ENCODE assay signal across 8 mouse cellular contexts in genomic region chr2:181600226-181600758, GRCm38 (mm10). TPM values are rescaled to one million over a fixed set of nuclear protein-coding genes. Genes with fewer than 3 reads are reported as not detected.
A peak's percentile ranks its signal among the peaks of the same experiment; 100 is the strongest.
DNase-seq lines count a peak whose midpoint lies in the region; ATAC-seq and TF ChIP-seq lines count a peak whose summit lies in the region.
"Had no signal": no experiment of that assay in that cellular context is flagged by ENCODE, and none has a peak within 500 bp of the region (broad histone marks: within the 10 kb centered on the region; RNA-seq: fewer than 3 reads in every experiment).

No protein-coding gene starts in this region.

- H3K36me3 ChIP-seq in embryonic facial prominence, embryonic 14.5 days (ENCODE audit: control insufficient read depth, insufficient read depth, low read length): no peaks in the 10 kb centered on the region
- peaks cover 1% of the 10 kb centered on the region; the same call in 1 of the 2 replicates for H3K36me3 ChIP-seq in hindbrain, embryonic 16.5 days (ENCODE audit: control insufficient read depth, insufficient read depth, low read length)
- no peaks in the 10 kb centered on the region for H3K36me3 ChIP-seq in myocyte (ENCODE audit: control insufficient read depth, insufficient read depth)

- 62% methylated on average over 6 of the region's 6 CpGs for WGBS in embryonic facial prominence, embryonic 14.5 days
- 71% methylated on average over 6 of the region's 6 CpGs for WGBS in hindbrain, embryonic 16.5 days

- peaks cover 35% of the 10 kb centered on the region for H3K79me2 ChIP-seq in myocyte (ENCODE audit: control insufficient read depth, insufficient read depth)

- peak overlapping the region; percentile 75 for H3K4me2 ChIP-seq in embryonic facial prominence, embryonic 14.5 days (ENCODE audit: low read depth, low read length)
- H3K4me2 ChIP-seq in hindbrain, embryonic 16.5 days (ENCODE audit: low read length): peak overlapping the region; percentile 82
- peak overlapping the region; percentile 89 for H3K4me2 ChIP-seq in myocyte (ENCODE audit: low read depth)

- no peak for ATAC-seq in embryonic facial prominence, embryonic 14.5 days (ENCODE audit: low read depth)
- no peak for ATAC-seq in hindbrain, embryonic 16.5 days
- ATAC-seq in activated CD4-positive, CD25-positive, alpha-beta regulatory T cell, adult 4 months: no peak

- H3K4me3 ChIP-seq in embryonic facial prominence, embryonic 14.5 days (ENCODE audit: low read depth, low read length): peak overlapping the region; percentile 76
- peak overlapping the region; percentile 94 for H3K4me3 ChIP-seq in hindbrain, embryonic 16.5 days (ENCODE audit: low read length)
- H3K4me3 ChIP-seq in myocyte: peak overlapping the region; percentile 87

- peak overlapping the region; percentile 80; the same call in 1 of the 2 replicates for H3K27ac ChIP-seq in embryonic facial prominence, embryonic 14.5 days (replicated peaks; ENCODE audit: low read depth, low read length)
- H3K27ac ChIP-seq in hindbrain, embryonic 16.5 days (ENCODE audit: low read depth, low read length): no peak overlapping the region; the same call in 1 of the 2 replicates

- DNase-seq in left cerebral cortex, postnatal 14 days (ENCODE audit: low spot score in 2 of 2): peak; percentile 31 to 34
- no peak for DNase-seq in left cerebral cortex, postnatal 10 days (ENCODE audit: extremely low spot score in 1 of 2, low spot score in 2 of 2)
- DNase-seq in embryonic facial prominence, embryonic 14.5 days (ENCODE audit: low spot score): no peak
- DNase-seq in thymus, postnatal 36 days: no peak

- peak overlapping the region; percentile 69 for H3ac ChIP-seq in myocyte (ENCODE audit: control insufficient read depth, insufficient read length)

- no peak for TF ChIP-seq POLR2A in myocyte (IDR thresholded peaks at IDR 0.05; ENCODE audit: insufficient read length, low read depth)

- H3K27me3 ChIP-seq in embryonic facial prominence, embryonic 14.5 days (replicated peaks; ENCODE audit: control insufficient read depth, insufficient read depth, low read length): peaks cover 26% of the 10 kb centered on the region
- no peaks in the 10 kb centered on the region for H3K27me3 ChIP-seq in hindbrain, embryonic 16.5 days (replicated peaks; ENCODE audit: control insufficient read depth, insufficient read depth, low read length)
- no peaks in the 10 kb centered on the region for H3K27me3 ChIP-seq in myocyte (ENCODE audit: control insufficient read depth, insufficient read depth, insufficient read length)

- peaks cover 9% of the 10 kb centered on the region for H3K4me1 ChIP-seq in embryonic facial prominence, embryonic 14.5 days (ENCODE audit: control insufficient read depth, insufficient read depth, low read length)
- peaks cover 33% of the 10 kb centered on the region for H3K4me1 ChIP-seq in hindbrain, embryonic 16.5 days (ENCODE audit: control insufficient read depth, insufficient read depth, low read depth, low read length)

- peak overlapping the region; percentile 90 for H3K9ac ChIP-seq in embryonic facial prominence, embryonic 14.5 days (ENCODE audit: low read depth, low read length)
- H3K9ac ChIP-seq in hindbrain, embryonic 16.5 days (ENCODE audit: low read depth, low read length): peak overlapping the region; percentile 66

- intact Hi-C loops in left cerebral cortex, postnatal 14 days (cut with DNase I): no loop called here
- intact Hi-C loops in left cerebral cortex, postnatal 10 days (cut with DNase I): no loop called here

- no peaks in the 10 kb centered on the region for H3K9me3 ChIP-seq in embryonic facial prominence, embryonic 14.5 days (ENCODE audit: control insufficient read depth, low read length)
- H3K9me3 ChIP-seq in hindbrain, embryonic 16.5 days (ENCODE audit: control insufficient read depth, low read length): no peaks in the 10 kb centered on the region

TF ChIP-seq in myocyte, 11 proteins besides CTCF, POLR2A, EP300 and RAD21:
- no peak for TF ChIP-seq E2F4 (IDR thresholded peaks at IDR 0.05; ENCODE audit: insufficient read depth)
- no peak for TF ChIP-seq USF1 (IDR thresholded peaks at IDR 0.05; ENCODE audit: low read depth)
- no peak for TF ChIP-seq REST (IDR thresholded peaks at IDR 0.05; ENCODE audit: insufficient read depth, insufficient read length)
- TF ChIP-seq MYOD1 (IDR thresholded peaks at IDR 0.05; ENCODE audit: control insufficient read depth in 1 of 3, insufficient read length in 2 of 3, low read depth in 2 of 3): no peak
- no peak for TF ChIP-seq CEBPB (IDR thresholded peaks at IDR 0.05; ENCODE audit: insufficient read depth, poor library complexity, severe bottlenecking)
- TF ChIP-seq TCF12 (IDR thresholded peaks at IDR 0.05; ENCODE audit: insufficient read depth, poor library complexity, severe bottlenecking): no peak
- TF ChIP-seq POLR2AphosphoS2 (IDR thresholded peaks at IDR 0.05; ENCODE audit: insufficient read length, low read depth): no peak
- TF ChIP-seq MYOG (IDR thresholded peaks at IDR 0.05; ENCODE audit: control insufficient read depth in 1 of 3, insufficient read depth in 1 of 3, insufficient read length in 2 of 3, low read depth in 2 of 3): no peak
- no peak for TF ChIP-seq SRF (IDR thresholded peaks at IDR 0.05; ENCODE audit: control insufficient read depth, insufficient read length, low read depth)
- no peak for TF ChIP-seq MAX (IDR thresholded peaks at IDR 0.05; ENCODE audit: low read depth)
- TF ChIP-seq TCF3 (IDR thresholded peaks at IDR 0.05; ENCODE audit: insufficient read length, low read depth): no peak

RNA-seq across cellular contexts. Expression of gene Samd10, which starts 1.3 kb away (rescaled TPM):
- total RNA-seq in left cerebral cortex, postnatal 14 days (2021): 10 to 100 TPM; 20.2 to 22.0 TPM
- total RNA-seq in left cerebral cortex, postnatal 10 days (2021): 10 to 100 TPM; 27.1 to 28.8 TPM
- 13.1 and 13.2 TPM in 2 replicates for polyA plus RNA-seq in embryonic facial prominence, embryonic 14.5 days (2014; fragmentation: Nextera tagmentation; extraction: Ambion mirVana)
- polyA plus RNA-seq in hindbrain, embryonic 16.5 days (2015; fragmentation: Nextera tagmentation; extraction: Ambion mirVana): 192 and 201 TPM in 2 replicates
- polyA plus RNA-seq in myocyte (2012; fragmentation: generic; extraction: Trizol): 0.67 TPM
- polyA plus RNA-seq in activated CD4-positive, CD25-positive, alpha-beta regulatory T cell, adult 4 months (2017; shearing (Covaris generic)): 10 to 100 TPM in 1 of 2 experiments, 1 to 10 TPM in 1; 8.7 to 12.5 TPM

RNA-seq across cellular contexts. Expression of gene Zfp512b, which starts 7.7 kb away (rescaled TPM):
- 100 to 1,000 TPM; 112 to 121 TPM for total RNA-seq in left cerebral cortex, postnatal 14 days (2021)
- total RNA-seq in left cerebral cortex, postnatal 10 days (2021): 100 to 1,000 TPM; 139 to 152 TPM
- 42.0 and 46.5 TPM in 2 replicates for polyA plus RNA-seq in embryonic facial prominence, embryonic 14.5 days (2014; fragmentation: Nextera tagmentation; extraction: Ambion mirVana)
- 44.9 and 65.1 TPM in 2 replicates for polyA plus RNA-seq in hindbrain, embryonic 16.5 days (2015; fragmentation: Nextera tagmentation; extraction: Ambion mirVana)
- polyA plus RNA-seq in myocyte (2012; fragmentation: generic; extraction: Trizol): 7.0 TPM
- polyA plus RNA-seq in activated CD4-positive, CD25-positive, alpha-beta regulatory T cell, adult 4 months (2017; shearing (Covaris generic)): 10 to 100 TPM; 20.3 to 26.9 TPM

RNA-seq across cellular contexts. Expression of gene Prpf6, which starts 8.6 kb away (rescaled TPM):
- total RNA-seq in left cerebral cortex, postnatal 14 days (2021): 10 to 100 TPM; 48.3 to 51.3 TPM
- total RNA-seq in left cerebral cortex, postnatal 10 days (2021): 10 to 100 TPM; 44.9 to 48.8 TPM
- polyA plus RNA-seq in embryonic facial prominence, embryonic 14.5 days (2014; fragmentation: Nextera tagmentation; extraction: Ambion mirVana): 57.4 and 61.7 TPM in 2 replicates
- polyA plus RNA-seq in hindbrain, embryonic 16.5 days (2015; fragmentation: Nextera tagmentation; extraction: Ambion mirVana): 57.3 and 63.6 TPM in 2 replicates
- polyA plus RNA-seq in myocyte (2012; fragmentation: generic; extraction: Trizol): 46.0 TPM
- 10 to 100 TPM; 69.3 to 69.5 TPM for polyA plus RNA-seq in activated CD4-positive, CD25-positive, alpha-beta regulatory T cell, adult 4 months (2017; shearing (Covaris generic))

RNA-seq across cellular contexts. Expression of gene Uckl1, which starts 15.6 kb away (rescaled TPM):
- 10 to 100 TPM; 41.2 to 42.9 TPM for total RNA-seq in left cerebral cortex, postnatal 14 days (2021)
- total RNA-seq in left cerebral cortex, postnatal 10 days (2021): 10 to 100 TPM; 34.7 to 53.6 TPM
- polyA plus RNA-seq in embryonic facial prominence, embryonic 14.5 days (2014; fragmentation: Nextera tagmentation; extraction: Ambion mirVana): 45.2 and 49.3 TPM in 2 replicates
- polyA plus RNA-seq in hindbrain, embryonic 16.5 days (2015; fragmentation: Nextera tagmentation; extraction: Ambion mirVana): 58.5 and 59.4 TPM in 2 replicates
- 53.4 TPM for polyA plus RNA-seq in myocyte (2012; fragmentation: generic; extraction: Trizol)
- 100 to 1,000 TPM; 111 to 136 TPM for polyA plus RNA-seq in activated CD4-positive, CD25-positive, alpha-beta regulatory T cell, adult 4 months (2017; shearing (Covaris generic))

RNA-seq across cellular contexts. Expression of gene Gm29797, which starts 56.5 kb away (rescaled TPM):
- under 1 TPM in 1 of 2 experiments, not detected in 1; 0.78 TPM for total RNA-seq in left cerebral cortex, postnatal 14 days (2021)
- under 1 TPM in 1 of 2 experiments, not detected in 1; 0.67 TPM for total RNA-seq in left cerebral cortex, postnatal 10 days (2021)
- 0.47 TPM in 1 of 2 replicates, not detected in the other for polyA plus RNA-seq in embryonic facial prominence, embryonic 14.5 days (2014; fragmentation: Nextera tagmentation; extraction: Ambion mirVana)
- polyA plus RNA-seq in hindbrain, embryonic 16.5 days (2015; fragmentation: Nextera tagmentation; extraction: Ambion mirVana): not detected in 2 replicates
- polyA plus RNA-seq in myocyte (2012; fragmentation: generic; extraction: Trizol): not detected
- not detected for polyA plus RNA-seq in activated CD4-positive, CD25-positive, alpha-beta regulatory T cell, adult 4 months (2017; shearing (Covaris generic))
- total RNA-seq: common myeloid progenitor, adult 5-6 weeks had no signal

Comparison
In these comparisons a context has a peak if more than half of its experiments do, and no peak if none do; other contexts are left out.
1. DNase-seq: peak in left cerebral cortex, postnatal 14 days (2 of 2); none in left cerebral cortex, postnatal 10 days (0 of 2), embryonic facial prominence, embryonic 14.5 days (single experiment) and thymus, postnatal 36 days (0 of 2).
2. RNA of gene Samd10, which starts 1.3 kb away (polyA plus RNA-seq): 192 to 201 TPM in hindbrain, embryonic 16.5 days; 13.1 to 13.2 TPM in embryonic facial prominence, embryonic 14.5 days, 8.7 to 12.5 TPM in activated CD4-positive, CD25-positive, alpha-beta regulatory T cell, adult 4 months and 0.67 TPM in myocyte (single experiment); every median in the first group is over 10 times any median in the second.
3. Peak in every context shown above with its lines, with median percentiles within 50 percentile points of each other: H3K4me2 ChIP-seq and H3K4me3 ChIP-seq.